Mouse (Mus musculus): Measurements from ENCODE around the gene Vps26a.
A peak's percentile ranks its signal among the peaks of the same experiment; 100 is the strongest.

The Vps26a gene

GRCm38 (mm10) chr10:62486618-62487415 is at the start of gene Vps26a:
Gene Vps26a, minus strand, starts transcription at chr10:62486805.
- peak; percentile 99 for DNase-seq (ENCODE audit: low read depth, low spot score)
- Histone ChIP-seq H3K36me3 (ENCODE audit: control insufficient read depth, insufficient read depth, low read length, poor library complexity, severe bottlenecking) (0 out of 2 replicates have a peak, but pooled peaks cover 4% of the 10 kb centered on the region), H3K27me3 (ENCODE audit: control insufficient read depth, insufficient read depth, low read length, poor library complexity, severe bottlenecking) (no peaks in the 10 kb centered on the region)

- no peaks in the 10 kb centered on the region for H3K36me3 ChIP-seq (ENCODE audit: control insufficient read depth, insufficient read depth, low read length, poor library complexity, severe bottlenecking)
- no peak for DNase-seq (ENCODE audit: low read depth, low spot score)
- H3K27me3 ChIP-seq (ENCODE audit: control insufficient read depth, insufficient read depth, low read length, poor library complexity, severe bottlenecking) = no peaks in the 10 kb centered on the region
Measured at GRCm38 (mm10) chr10:62534509-62534908, 47.9 kb upstream of the Vps26a start.

GRCm38 (mm10) chr10:62532832-62533231 is 46.2 kb upstream of the Vps26a start:
- Histone ChIP-seq H3K27me3 (ENCODE audit: control insufficient read depth, insufficient read depth, low read length, poor library complexity, severe bottlenecking) (no peaks in the 10 kb centered on the region), H3K36me3 (ENCODE audit: control insufficient read depth, insufficient read depth, low read length, poor library complexity, severe bottlenecking) (no peaks in the 10 kb centered on the region)
- DNase-seq (ENCODE audit: low read depth, low spot score) = no peak

GRCm38 (mm10) chr10:62530183-62530582 is 43.6 kb upstream of the Vps26a start:
- Histone ChIP-seq H3K27me3 (ENCODE audit: control insufficient read depth, insufficient read depth, low read length, poor library complexity, severe bottlenecking) (no peaks in the 10 kb centered on the region), H3K36me3 (ENCODE audit: control insufficient read depth, insufficient read depth, low read length, poor library complexity, severe bottlenecking) (no peaks in the 10 kb centered on the region)
- DNase-seq (ENCODE audit: low read depth, low spot score) = no peak

DNA sequence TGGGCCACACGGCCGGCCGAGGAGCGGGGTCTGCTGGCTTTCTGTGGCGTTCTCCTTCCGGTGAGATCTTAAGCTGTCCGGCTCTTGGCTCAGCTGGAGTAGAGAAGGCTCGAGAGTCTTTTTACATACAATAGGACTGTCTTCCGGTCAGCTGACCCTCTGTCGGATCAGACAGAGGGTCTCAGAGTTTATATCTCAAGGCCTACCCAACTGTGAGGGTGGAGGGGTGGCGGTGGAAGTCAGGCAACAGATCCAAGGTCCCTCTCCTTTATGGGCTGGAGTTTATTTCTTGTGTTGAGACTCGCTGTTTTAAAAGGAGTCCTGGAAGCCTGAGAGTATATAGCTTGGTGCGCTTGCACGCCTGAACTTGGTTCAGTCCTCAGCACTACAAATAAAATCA is 40.7 kb upstream of the Vps26a start, which contains the start of gene Srgn:
TSS of gene Srgn (minus strand) at position 101 of the 400 bp plus-strand sequence.
- Histone ChIP-seq H3K27me3 (ENCODE audit: control insufficient read depth, insufficient read depth, low read length, poor library complexity, severe bottlenecking) (no peaks in the 10 kb centered on the region), H3K36me3 (ENCODE audit: control insufficient read depth, insufficient read depth, low read length, poor library complexity, severe bottlenecking) (no peaks in the 10 kb centered on the region)
- DNase-seq (ENCODE audit: low read depth, low spot score) = no peak

- H3K27me3 ChIP-seq (ENCODE audit: control insufficient read depth, insufficient read depth, low read length, poor library complexity, severe bottlenecking) = no peaks in the 10 kb centered on the region
- no peaks in the 10 kb centered on the region for H3K36me3 ChIP-seq (ENCODE audit: control insufficient read depth, insufficient read depth, low read length, poor library complexity, severe bottlenecking)
- no peak for DNase-seq (ENCODE audit: low read depth, low spot score)
Measured at GRCm38 (mm10) chr10:62522346-62522950, 35.8 kb upstream of the Vps26a start.

GRCm38 (mm10) chr10:62521763-62522162 is 35.2 kb upstream of the Vps26a start:
- H3K36me3 ChIP-seq (ENCODE audit: control insufficient read depth, insufficient read depth, low read length, poor library complexity, severe bottlenecking) = no peaks in the 10 kb centered on the region
- no peaks in the 10 kb centered on the region for H3K27me3 ChIP-seq (ENCODE audit: control insufficient read depth, insufficient read depth, low read length, poor library complexity, severe bottlenecking)
- no peak for DNase-seq (ENCODE audit: low read depth, low spot score)

DNA sequence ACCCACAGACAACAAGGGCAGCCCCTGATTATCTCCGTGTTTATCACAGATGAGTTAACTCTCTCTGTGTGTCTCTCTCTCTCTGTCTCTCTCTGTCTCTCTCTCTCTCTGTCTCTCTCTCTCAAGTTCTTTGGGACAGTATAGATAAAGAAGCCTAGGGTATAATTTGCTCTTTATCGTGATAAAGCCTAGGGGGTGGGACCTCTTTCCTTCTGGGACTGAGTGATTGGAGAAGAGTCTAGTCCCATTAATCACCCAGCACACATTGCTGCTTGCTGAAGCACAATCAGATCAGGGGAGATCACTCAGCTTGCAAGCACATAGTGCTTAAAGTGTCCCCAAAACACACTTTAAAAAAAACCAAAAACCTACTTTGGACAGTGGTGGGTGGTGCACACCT is 34.3 kb upstream of the Vps26a start:
- DNase-seq (ENCODE audit: low read depth, low spot score) = no peak
- no peaks in the 10 kb centered on the region for H3K27me3 ChIP-seq (ENCODE audit: control insufficient read depth, insufficient read depth, low read length, poor library complexity, severe bottlenecking)
- H3K36me3 ChIP-seq (ENCODE audit: control insufficient read depth, insufficient read depth, low read length, poor library complexity, severe bottlenecking) = no peaks in the 10 kb centered on the region

DNA sequence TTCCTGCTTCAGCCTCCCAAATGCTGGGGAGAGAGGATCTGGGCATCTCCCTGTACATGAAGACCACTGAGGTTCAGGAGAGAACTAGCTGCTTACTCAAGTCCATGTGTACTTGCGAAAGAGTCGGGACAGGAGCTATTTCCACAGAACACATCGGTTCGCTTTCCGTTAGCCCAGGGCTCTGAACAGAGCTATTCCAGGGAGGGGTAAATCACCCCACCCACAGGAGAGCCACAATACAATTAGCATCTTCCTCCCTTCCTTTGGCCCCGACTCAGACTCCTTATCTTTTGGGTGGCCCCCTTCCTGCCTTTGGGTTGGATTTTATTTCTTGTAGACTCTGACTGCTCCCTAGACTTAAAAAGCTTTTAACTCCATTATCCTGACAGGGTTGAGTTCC is 30.9 kb upstream of the Vps26a start:
- H3K36me3 ChIP-seq (ENCODE audit: control insufficient read depth, insufficient read depth, low read length, poor library complexity, severe bottlenecking) = no peaks in the 10 kb centered on the region
- no peaks in the 10 kb centered on the region for H3K27me3 ChIP-seq (ENCODE audit: control insufficient read depth, insufficient read depth, low read length, poor library complexity, severe bottlenecking)
- no peak for DNase-seq (ENCODE audit: low read depth, low spot score)

DNA sequence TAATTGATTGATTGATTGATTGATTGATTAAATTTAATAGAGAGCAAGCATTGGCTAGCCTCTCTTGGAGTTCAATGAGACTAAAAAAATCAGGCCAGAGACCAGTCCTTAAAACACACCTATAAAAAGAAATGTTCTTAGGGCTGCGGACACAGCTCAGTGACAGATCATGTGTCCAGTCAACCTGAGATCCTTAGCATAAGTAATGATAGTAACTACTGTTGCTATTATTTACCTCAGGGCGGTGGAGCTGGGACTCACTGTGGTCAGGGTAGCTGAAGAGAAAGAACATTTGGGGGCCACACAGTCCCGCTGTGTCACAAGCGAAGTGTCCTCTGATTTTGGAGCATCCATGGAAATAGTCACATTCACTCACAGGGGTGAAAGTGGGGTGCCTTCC is 26.2 kb upstream of the Vps26a start:
- Histone ChIP-seq H3K36me3 (ENCODE audit: control insufficient read depth, insufficient read depth, low read length, poor library complexity, severe bottlenecking) (no peaks in the 10 kb centered on the region), H3K27me3 (ENCODE audit: control insufficient read depth, insufficient read depth, low read length, poor library complexity, severe bottlenecking) (no peaks in the 10 kb centered on the region)
- DNase-seq (ENCODE audit: low read depth, low spot score) = peak; percentile 53

DNA sequence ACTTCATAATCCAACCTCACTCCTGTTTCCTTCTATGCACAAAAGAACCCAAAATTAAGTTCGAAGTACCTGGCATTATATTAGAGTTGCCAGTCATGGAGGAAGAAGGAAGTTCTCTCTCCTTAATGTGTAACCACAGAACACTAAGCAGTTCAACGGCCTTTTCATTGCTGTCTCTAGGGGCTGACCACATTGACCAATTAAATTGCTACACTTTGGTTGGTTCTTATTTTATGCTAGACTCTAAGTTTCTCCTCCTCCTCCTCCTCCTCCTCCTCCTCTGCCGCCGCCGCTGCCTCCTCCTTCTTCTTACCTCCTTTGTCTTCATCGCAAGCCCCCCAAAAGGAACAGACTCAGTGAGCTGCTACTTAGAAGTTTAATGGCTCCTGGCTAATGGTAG is 24.9 kb upstream of the Vps26a start:
- no peak for DNase-seq (ENCODE audit: low read depth, low spot score)
- Histone ChIP-seq H3K27me3 (ENCODE audit: control insufficient read depth, insufficient read depth, low read length, poor library complexity, severe bottlenecking) (no peaks in the 10 kb centered on the region), H3K36me3 (ENCODE audit: control insufficient read depth, insufficient read depth, low read length, poor library complexity, severe bottlenecking) (peaks cover 1% of the 10 kb centered on the region; the same call in 1 of the 2 replicates)

DNA sequence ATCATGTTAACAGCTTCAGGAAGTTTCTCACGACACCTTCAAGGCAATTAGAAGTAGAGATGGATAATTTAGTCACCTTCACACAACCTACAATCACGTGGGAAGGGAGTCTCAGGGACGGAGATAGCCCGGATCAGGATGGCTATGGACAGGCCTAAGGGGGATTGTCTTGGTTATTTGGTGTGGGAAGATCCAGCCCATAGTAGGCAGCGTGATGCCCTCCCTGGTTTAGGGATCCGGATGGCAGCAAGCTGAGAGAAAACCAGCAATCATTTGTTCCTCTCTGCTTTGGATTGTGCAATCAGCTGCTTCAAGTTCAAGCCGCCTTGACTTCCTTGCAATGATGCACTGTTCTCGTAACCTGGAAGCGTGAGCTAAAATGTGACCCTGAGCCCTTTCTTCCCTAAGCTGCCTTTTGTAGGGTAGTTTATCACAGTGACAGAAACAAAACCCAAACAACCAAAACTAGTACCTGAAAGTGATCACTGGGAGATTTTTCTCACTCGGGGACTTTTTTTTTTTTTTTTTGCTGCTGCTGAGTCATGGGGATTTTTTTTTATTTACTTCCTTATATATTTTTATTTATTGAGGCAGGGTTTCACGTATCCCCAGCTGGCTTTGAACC is 22.5 kb upstream of the Vps26a start:
- peak; percentile 46 for DNase-seq (ENCODE audit: low read depth, low spot score)
- Histone ChIP-seq H3K27me3 (ENCODE audit: control insufficient read depth, insufficient read depth, low read length, poor library complexity, severe bottlenecking) (no peaks in the 10 kb centered on the region), H3K36me3 (ENCODE audit: control insufficient read depth, insufficient read depth, low read length, poor library complexity, severe bottlenecking) (peaks cover 4% of the 10 kb centered on the region; the same call in 1 of the 2 replicates)

DNA sequence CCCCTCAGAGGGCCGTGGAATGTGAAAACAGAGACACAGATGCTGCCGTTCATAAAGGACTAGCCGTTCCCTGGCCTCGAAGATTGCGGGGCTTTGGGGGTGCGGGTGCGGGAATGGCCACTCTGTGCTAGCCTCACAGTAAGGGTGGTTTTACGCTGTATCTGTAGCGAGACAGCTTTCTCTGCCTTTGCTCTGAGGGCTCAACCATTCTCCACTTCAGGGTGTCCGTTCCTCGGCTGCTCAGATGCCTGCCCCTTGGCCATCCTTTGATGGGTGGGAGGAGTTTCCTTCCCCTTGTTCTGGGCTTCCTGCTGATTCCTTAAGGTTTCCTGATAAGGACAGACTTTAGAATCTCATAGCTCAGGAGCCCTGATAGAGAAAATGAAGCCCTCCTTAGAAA is 21.9 kb upstream of the Vps26a start:
- DNase-seq (ENCODE audit: low read depth, low spot score) = no peak
- Histone ChIP-seq H3K36me3 (ENCODE audit: control insufficient read depth, insufficient read depth, low read length, poor library complexity, severe bottlenecking) (peaks cover 4% of the 10 kb centered on the region; the same call in 1 of the 2 replicates), H3K27me3 (ENCODE audit: control insufficient read depth, insufficient read depth, low read length, poor library complexity, severe bottlenecking) (no peaks in the 10 kb centered on the region)

GRCm38 (mm10) chr10:62507591-62508308 is 21.1 kb upstream of the Vps26a start:
- peaks cover 6% of the 10 kb centered on the region for H3K36me3 ChIP-seq (ENCODE audit: control insufficient read depth, insufficient read depth, low read length, poor library complexity, severe bottlenecking)
- no peaks in the 10 kb centered on the region for H3K27me3 ChIP-seq (ENCODE audit: control insufficient read depth, insufficient read depth, low read length, poor library complexity, severe bottlenecking)
- DNase-seq (ENCODE audit: low read depth, low spot score) = peak; percentile 90

Measured in splenic B cell, adult 2 months (primary cell).